Mouse (Mus musculus) embryonic facial prominence, embryonic 13.5 days (tissue): ENCODE results near the gene Rgl3. TPM values are rescaled to one million over a fixed set of nuclear protein-coding genes. Genes with fewer than 3 reads are reported as not detected.

Source experiments
- ATAC-seq: fragments of 200-750 bp; cut with Nextera tagmentation; 2 replicates; pipeline ENCODE4 v1.8.0; 2017; ENCODE audit warnings: low read depth; ENCODE audit not compliant: insufficient number of reproducible peaks, insufficient read depth, low FRiP score, low TSS enrichment
- H3K27ac ChIP-seq: fragments of 300-500 bp; sonication (generic); 2 replicates; pipeline ENCODE4 v1.5.1; 2015; ENCODE audit warnings: moderate library complexity, mild to moderate bottlenecking, inconsistent platforms
- H3K27me3 ChIP-seq: fragments of 300-500 bp; sonication (generic); 2 replicates; pipeline ENCODE4 v1.6.1; 2015; ENCODE audit warnings: mild to moderate bottlenecking, inconsistent platforms
- H3K36me3 ChIP-seq: fragments of 300-500 bp; sonication (generic); 2 replicates; pipeline ENCODE4 v1.6.1; 2015; ENCODE audit warnings: mild to moderate bottlenecking, inconsistent platforms
- H3K4me1 ChIP-seq: fragments of 300-500 bp; sonication (generic); 2 replicates; pipeline ENCODE4 v1.6.1; 2015; ENCODE audit warnings: inconsistent platforms
- H3K4me2 ChIP-seq: fragments of 300-500 bp; sonication (generic); 2 replicates; pipeline ENCODE4 v1.6.1; 2015; ENCODE audit warnings: moderate library complexity, mild to moderate bottlenecking, inconsistent platforms
- H3K4me3 ChIP-seq: fragments of 300-500 bp; sonication (generic); 2 replicates; pipeline ENCODE4 v1.5.1; 2015; ENCODE audit warnings: mild to moderate bottlenecking, inconsistent platforms
- H3K9ac ChIP-seq: fragments of 300-500 bp; sonication (generic); 2 replicates; pipeline ENCODE4 v1.6.1; 2015; ENCODE audit warnings: mild to moderate bottlenecking, inconsistent platforms
- H3K9me3 ChIP-seq: fragments of 300-500 bp; sonication (generic); 2 replicates; pipeline ENCODE4 v1.6.1; 2016; ENCODE audit warnings: inconsistent platforms
- WGBS: fragments of 180-500 bp; shearing (Covaris S2); methylation state at CpG from one replicate; pipeline ENCODE4 v1.1.7; 2015; ENCODE audit warnings: mixed read lengths; 5-methylcytosine and 5-hydroxymethylcytosine counted together
- polyA plus RNA-seq: library from polyadenylated mRNA; unstranded; fragments of >200 nt; fragmentation: Nextera tagmentation; extraction: Ambion mirVana; gene quantifications from 2 replicates; pipeline ENCODE4 v1.2.1, GENCODE M21; 2015

Rgl3 gene
- polyA plus RNA-seq, 1 experiment from 2014 or later = 0.59 TPM

- peak within 1 kb of the TSS; percentile 57 for H3K4me3 ChIP-seq
- under 1% methylated on average over 28 of the region's 28 CpGs for whole genome bisulfite sequencing
- peak within 1 kb of the TSS; percentile 76 for H3K9ac ChIP-seq
- H3K36me3 ChIP-seq = peaks cover 14% of the 10 kb centered on the region; the same call in 1 of the 2 replicates
- no peaks in the 10 kb centered on the region for H3K9me3 ChIP-seq
- ATAC-seq = peak; percentile 90
- peak within 1 kb of the TSS; percentile 65 for H3K27ac ChIP-seq
- peaks cover 18% of the 10 kb centered on the region for H3K4me1 ChIP-seq
- H3K27me3 ChIP-seq = no peaks in the 10 kb centered on the region
- H3K4me2 ChIP-seq = peak within 1 kb of the TSS; percentile 70
These were observed 62.0 kb downstream of the Rgl3 start, which contains the start of the genes Ccdc159 and Tmem205 for GRCm38 (mm10) chr9:21927208-21927753. Gene Ccdc159 (plus strand): TSS chr9:21927471. Gene Tmem205 (minus strand): TSS chr9:21927556.

- peak overlapping the region; percentile 76 for H3K9ac ChIP-seq
- peak overlapping the region; percentile 70 for H3K4me2 ChIP-seq
- peaks cover 18% of the 10 kb centered on the region for H3K4me1 ChIP-seq
- ATAC-seq = no peak
- H3K4me3 ChIP-seq = peak overlapping the region; percentile 57
- no peaks in the 10 kb centered on the region for H3K9me3 ChIP-seq
- peak overlapping the region; percentile 65 for H3K27ac ChIP-seq
- H3K27me3 ChIP-seq = no peaks in the 10 kb centered on the region
- 1% methylated on average over 6 of the region's 6 CpGs for WGBS
- H3K36me3 ChIP-seq = peaks cover 16% of the 10 kb centered on the region; the same call in 1 of the 2 replicates
These were observed 62.5 kb downstream of the Rgl3 start for GRCm38 (mm10) chr9:21926784-21927183.

- H3K9me3 ChIP-seq = no peaks in the 10 kb centered on the region
- no peaks in the 10 kb centered on the region for H3K27me3 ChIP-seq
- peak overlapping the region; percentile 57 for H3K4me3 ChIP-seq
- 78% methylated on average over 6 of the region's 6 CpGs for WGBS
- H3K4me1 ChIP-seq = peaks cover 18% of the 10 kb centered on the region
- H3K27ac ChIP-seq = no peak overlapping the region
- peaks cover 20% of the 10 kb centered on the region; the same call in 1 of the 2 replicates for H3K36me3 ChIP-seq
- peak overlapping the region; percentile 76; the same call in 1 of the 2 replicates for H3K9ac ChIP-seq
- H3K4me2 ChIP-seq = peak overlapping the region; percentile 70
- ATAC-seq = no peak
These were observed 63.1 kb downstream of the Rgl3 start for GRCm38 (mm10) chr9:21926155-21926554.

GRCm38 (mm10) chr9:21925506-21925905 lies 63.7 kb downstream of the Rgl3 start:
- WGBS = 95% methylated on average over 1 of the region's 1 CpGs
- ATAC-seq = no peak
- no peak overlapping the region for H3K4me2 ChIP-seq
- H3K36me3 ChIP-seq = peaks cover 20% of the 10 kb centered on the region; the same call in 1 of the 2 replicates
- no peaks in the 10 kb centered on the region for H3K27me3 ChIP-seq
- peaks cover 18% of the 10 kb centered on the region for H3K4me1 ChIP-seq
- H3K4me3 ChIP-seq = no peak overlapping the region
- H3K9me3 ChIP-seq = no peaks in the 10 kb centered on the region
- H3K27ac ChIP-seq = no peak overlapping the region
- H3K9ac ChIP-seq = no peak overlapping the region

- H3K4me1 ChIP-seq = peaks cover 18% of the 10 kb centered on the region
- H3K36me3 ChIP-seq = peaks cover 20% of the 10 kb centered on the region; the same call in 1 of the 2 replicates
- no peak overlapping the region for H3K4me3 ChIP-seq
- H3K9ac ChIP-seq = no peak overlapping the region
- H3K27me3 ChIP-seq = no peaks in the 10 kb centered on the region
- no peak overlapping the region for H3K27ac ChIP-seq
- no peaks in the 10 kb centered on the region for H3K9me3 ChIP-seq
- 88% methylated on average over 3 of the region's 3 CpGs for WGBS
- no peak overlapping the region for H3K4me2 ChIP-seq
- no peak for ATAC-seq
These were observed 64.2 kb downstream of the Rgl3 start for GRCm38 (mm10) chr9:21925034-21925433.

- Histone ChIP-seq H3K9ac (no peak overlapping the region), H3K4me3 (no peak overlapping the region), H3K36me3 (peaks cover 20% of the 10 kb centered on the region; the same call in 1 of the 2 replicates), H3K27ac (peak overlapping the region; percentile 8; the same call in 1 of the 2 replicates), H3K9me3 (no peaks in the 10 kb centered on the region), H3K4me1 (peaks cover 18% of the 10 kb centered on the region), H3K4me2 (no peak overlapping the region), H3K27me3 (no peaks in the 10 kb centered on the region)
- ATAC-seq = no peak
- 67% methylated on average over 6 of the region's 6 CpGs for WGBS
These were observed 65.2 kb downstream of the Rgl3 start for GRCm38 (mm10) chr9:21924099-21924493.

GRCm38 (mm10) chr9:21923490-21924098 lies 65.7 kb downstream of the Rgl3 start:
- Histone ChIP-seq H3K9me3 (no peaks in the 10 kb centered on the region), H3K27me3 (no peaks in the 10 kb centered on the region), H3K27ac (peak overlapping the region; percentile 8; the same call in 1 of the 2 replicates), H3K4me3 (no peak overlapping the region), H3K9ac (no peak overlapping the region), H3K4me2 (no peak overlapping the region), H3K4me1 (peaks cover 18% of the 10 kb centered on the region), H3K36me3 (peaks cover 20% of the 10 kb centered on the region; the same call in 1 of the 2 replicates)
- no peak for ATAC-seq
- WGBS = 71% methylated on average over 3 of the region's 3 CpGs

- 89% methylated on average over 4 of the region's 4 CpGs for WGBS
- Histone ChIP-seq H3K9ac (no peak overlapping the region), H3K9me3 (no peaks in the 10 kb centered on the region), H3K4me3 (no peak overlapping the region), H3K27ac (no peak overlapping the region), H3K4me1 (peaks cover 22% of the 10 kb centered on the region), H3K27me3 (no peaks in the 10 kb centered on the region), H3K36me3 (peaks cover 20% of the 10 kb centered on the region; the same call in 1 of the 2 replicates), H3K4me2 (no peak overlapping the region)
- ATAC-seq = no peak
These were observed 66.2 kb downstream of the Rgl3 start for GRCm38 (mm10) chr9:21923036-21923435.

Other genes with a start within 250 kb of the Rgl3 start
- gene Spc24, start 229.1 kb downstream of the Rgl3 start, polyA plus RNA-seq = 105 and 111 TPM in 2 replicates
- 20.8 and 22.6 TPM in 2 replicates for gene Kank2, start 190.7 kb downstream of the Rgl3 start, polyA plus RNA-seq
- 0.74 and 1.1 TPM in 2 replicates for gene Angptl8, start 153.9 kb downstream of the Rgl3 start, polyA plus RNA-seq
- 27.4 and 29.2 TPM in 2 replicates for gene Dock6, start 136.8 kb downstream of the Rgl3 start, polyA plus RNA-seq
- 16.6 and 18.2 TPM in 2 replicates for gene Rab3d, start 71.3 kb downstream of the Rgl3 start, polyA plus RNA-seq
- gene Ccdc159, start 62.0 kb downstream of the Rgl3 start, polyA plus RNA-seq = 4.1 and 4.3 TPM in 2 replicates
- gene Tmem205, start 61.9 kb downstream of the Rgl3 start, polyA plus RNA-seq = 44.5 and 46.7 TPM in 2 replicates
- gene Plppr2, start 52.4 kb downstream of the Rgl3 start, polyA plus RNA-seq = 12.7 and 14.5 TPM in 2 replicates
- gene Swsap1, start 33.7 kb downstream of the Rgl3 start, polyA plus RNA-seq = 5.2 and 7.3 TPM in 2 replicates
- 8.5 and 9.3 TPM in 2 replicates for gene Epor, start 25.9 kb downstream of the Rgl3 start, polyA plus RNA-seq
- 1.2 and 1.8 TPM in 2 replicates for gene Ccdc151, start 13.2 kb upstream of the Rgl3 start, polyA plus RNA-seq
- gene Prkcsh, start 13.4 kb upstream of the Rgl3 start, polyA plus RNA-seq = 120 and 125 TPM in 2 replicates
- 2.5 and 3.0 TPM in 2 replicates for gene Elavl3, start 62.6 kb upstream of the Rgl3 start, polyA plus RNA-seq
- gene Gm49318, start 81.8 kb upstream of the Rgl3 start, polyA plus RNA-seq = not detected in 2 replicates
- 13.0 and 13.6 TPM in 2 replicates for gene Zfp653, start 81.9 kb upstream of the Rgl3 start, polyA plus RNA-seq
- gene Ecsit, start 96.0 kb upstream of the Rgl3 start, polyA plus RNA-seq = 35.5 and 40.9 TPM in 2 replicates
- 0.76 and 3.6 TPM in 2 replicates for gene Cnn1, start 109.8 kb upstream of the Rgl3 start, polyA plus RNA-seq
- 175 and 194 TPM in 2 replicates for gene Elof1, start 127.7 kb upstream of the Rgl3 start, polyA plus RNA-seq
- gene Acp5, start 146.3 kb upstream of the Rgl3 start, polyA plus RNA-seq = 9.2 and 10.7 TPM in 2 replicates
- gene Pigyl, start 167.4 kb upstream of the Rgl3 start, polyA plus RNA-seq = 71.9 and 75.9 TPM in 2 replicates
- gene Zfp872, start 198.6 kb upstream of the Rgl3 start, polyA plus RNA-seq = 0.14 and 0.15 TPM in 2 replicates
- gene Zfp809, start 236.3 kb upstream of the Rgl3 start, polyA plus RNA-seq = 19.5 and 19.7 TPM in 2 replicates